Mouse (Mus musculus) erythroblast, embryonic 14.5 days (primary cell): ENCODE results near the gene Cluh.

Source experiments
- GATA1 ChIP-seq: IDR thresholded peaks from 2 replicates; pipeline ENCODE4 v1.6.1; 2012; ENCODE audit warnings: low read length, inconsistent platforms, mixed read lengths
- TAL1 ChIP-seq: IDR thresholded peaks from 3 replicates; pipeline ENCODE4 v1.6.1; 2012; ENCODE audit warnings: low read length, inconsistent platforms, mixed read lengths

DNA sequence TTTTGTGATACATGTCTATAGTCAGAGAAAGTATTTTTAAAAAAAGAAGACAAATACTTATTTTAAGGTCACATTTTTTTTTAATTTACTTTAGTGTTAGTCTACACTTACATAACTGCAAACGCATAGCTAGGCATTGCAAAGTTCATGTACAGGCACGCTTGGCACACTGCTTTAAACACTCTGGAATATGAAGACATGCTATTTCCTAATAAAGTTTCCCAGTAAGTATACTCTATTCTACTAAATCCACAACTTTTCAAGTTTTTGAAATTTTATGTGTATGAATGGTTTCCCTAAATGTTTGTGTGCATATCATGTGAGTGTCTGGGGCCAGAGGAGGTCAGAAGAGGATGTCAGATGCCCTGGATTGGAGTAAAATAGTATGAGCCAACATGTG, 54.8 kb downstream of the Cluh start:
- TF ChIP-seq TAL1: no peak
- no peak for TF ChIP-seq GATA1
